Mouse (Mus musculus): ENCODE data around the gene Gm11733.

GRCm38 (mm10) chr11:117471625-117472283, 12.4 kb upstream of the Gm11733 start:
- TF ChIP-seq CTCF (IDR thresholded peaks at IDR 0.05; ENCODE audit: control insufficient read depth, insufficient read depth, insufficient read length) (no peak), CEBPB (IDR thresholded peaks at IDR 0.05; ENCODE audit: low read depth) (no peak), MYOG (IDR thresholded peaks at IDR 0.05; ENCODE audit: control insufficient read depth, extremely low read depth, insufficient read length) (no peak), MAX (IDR thresholded peaks at IDR 0.05) (no peak), USF1 (IDR thresholded peaks at IDR 0.05; ENCODE audit: low read depth) (no peak), FOSL1 (IDR thresholded peaks at IDR 0.05; ENCODE audit: insufficient read depth, low read length, poor library complexity, severe bottlenecking) (no peak), MYOD1 (IDR thresholded peaks at IDR 0.05; ENCODE audit: control insufficient read depth, insufficient read length, low read depth) (no peak)
